Mouse (Mus musculus) left cerebral cortex, postnatal 10 days (tissue): Measurements from ENCODE around the gene Eef1a2. TPM values are rescaled to one million over a fixed set of nuclear protein-coding genes. Genes with fewer than 3 reads are reported as not detected.
A peak's percentile ranks its signal among the peaks of the same experiment; 100 is the strongest.

Source experiments
- DNase-seq, 2 experiments: peaks; one replicate each; pipeline ENCODE4 v3.0.0; 2021 to 2022; ENCODE audit warnings: low spot score in 2 of 2, mixed read lengths in 1 of 2; ENCODE audit errors: extremely low spot score in 1 of 2
- intact Hi-C: fragments of 180-260 bp; cut with DNase I; formaldehyde crosslinking; loops from one replicate; pipeline ENCODE4 v1.15.1; 2025
- total RNA-seq, 2 experiments: library from RNA; stranded (reverse); gene quantifications; 2 replicates each; pipeline ENCODE4 v1.2.3; 2021

Gene Eef1a2
- total RNA-seq, 2 experiments from 2014 or later = 898 to 906 TPM

DNA sequence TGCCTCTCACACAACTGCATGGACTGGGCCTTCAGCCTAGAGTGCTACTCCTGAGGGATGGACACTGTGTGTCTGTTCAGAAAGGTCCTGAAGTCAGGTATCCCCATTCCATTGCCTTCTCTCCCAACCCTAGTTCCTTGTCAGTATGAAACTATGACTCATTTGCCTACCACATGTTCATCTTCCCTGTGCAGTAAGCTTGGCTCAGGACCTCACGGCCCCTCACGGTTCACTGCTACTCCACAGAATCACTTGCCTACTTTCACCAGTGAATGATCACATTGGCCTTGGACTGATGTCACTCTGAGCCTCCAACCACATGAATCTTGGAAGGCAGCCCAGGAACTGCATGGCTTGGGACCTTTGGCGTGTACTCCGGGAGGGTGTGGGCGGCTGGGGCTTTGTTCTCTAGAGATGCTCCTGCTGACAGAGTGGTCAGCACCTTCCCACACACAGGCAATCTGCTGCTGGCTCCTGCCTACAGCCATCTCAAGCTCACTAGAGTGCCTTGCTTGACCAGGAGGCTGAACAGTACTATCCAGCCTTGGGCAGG, 17.1 kb downstream of the Eef1a2 start:
- DNase-seq = no peak
- intact Hi-C loops = no loop called here

DNA sequence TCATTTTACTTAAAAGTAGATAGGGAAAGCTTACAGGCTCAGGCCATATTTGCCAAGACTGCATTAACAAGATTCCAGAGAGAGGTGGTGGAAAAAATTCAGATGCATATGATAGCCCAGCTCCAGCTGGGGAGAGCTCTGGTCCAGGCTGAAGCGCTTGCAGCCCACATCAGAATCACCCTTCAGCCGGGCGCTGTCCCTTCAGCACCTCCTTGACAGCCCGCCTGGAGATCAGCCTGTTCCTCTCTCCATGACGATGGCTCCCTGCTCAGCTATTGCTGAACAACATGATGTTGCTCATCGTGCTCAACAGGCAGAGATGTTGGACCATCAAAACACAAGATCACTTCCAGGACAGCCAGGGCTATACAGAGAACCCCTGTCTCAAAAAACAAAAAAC, 19.9 kb downstream of the Eef1a2 start:
- no peak for DNase-seq
- intact Hi-C loops = no loop called here

GRCm38 (mm10) chr2:181135446-181135818, 21.4 kb downstream of the Eef1a2 start:
- DNase-seq = no peak
- intact Hi-C loops = no loop called here

- intact Hi-C loops = no loop called here
- peak in 1 of 2 experiments; percentile 68 for DNase-seq
These were observed 22.0 kb downstream of the Eef1a2 start, which contains the start of gene Kcnq2 for GRCm38 (mm10) chr2:181134591-181135445. TSS of gene Kcnq2 (minus strand) at chr2:181135300.

GRCm38 (mm10) chr2:181133837-181134590, 22.8 kb downstream of the Eef1a2 start:
- peak in 1 of 2 experiments; percentile 69 for DNase-seq
- intact Hi-C loops = no loop called here

GRCm38 (mm10) chr2:181130245-181130644, 26.6 kb downstream of the Eef1a2 start:
- no peak for DNase-seq
- intact Hi-C loops = no loop called here

GRCm38 (mm10) chr2:181128963-181129362, 27.9 kb downstream of the Eef1a2 start:
- intact Hi-C loops = no loop called here

DNA sequence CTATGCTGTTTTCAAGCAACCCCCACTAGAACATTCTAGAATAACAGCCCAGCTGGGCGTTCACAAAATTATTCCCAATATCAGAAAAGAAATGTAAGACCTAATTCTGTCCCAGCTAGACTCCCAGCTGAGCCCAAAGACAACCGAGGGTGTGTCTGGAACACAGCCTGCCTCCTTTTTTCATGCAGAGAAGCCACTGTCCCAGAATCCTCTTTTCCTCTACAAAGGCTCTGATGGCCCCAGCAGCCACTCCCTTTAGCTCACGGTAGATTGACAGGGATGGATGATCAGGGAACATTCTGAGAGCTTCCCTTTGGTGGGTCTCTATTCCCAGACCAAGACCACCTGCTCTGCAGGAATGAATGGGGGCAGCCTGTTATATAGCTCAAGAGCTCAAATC, 29.0 kb downstream of the Eef1a2 start:
- no peak for DNase-seq
- intact Hi-C loops = no loop called here

More at GRCm38 (mm10) chr2:181128963-181129362, 27.9 kb downstream of the Eef1a2 start:
- DNase-seq = peak in 1 of 2 experiments; percentile 55

- intact Hi-C loops = no loop called here
- no peak for DNase-seq
These were observed 30.9 kb downstream of the Eef1a2 start for GRCm38 (mm10) chr2:181125726-181126455.

GRCm38 (mm10) chr2:181122642-181123041, 34.2 kb downstream of the Eef1a2 start:
- intact Hi-C loops = no loop called here
- DNase-seq = no peak

GRCm38 (mm10) chr2:181120922-181121449, 35.8 kb downstream of the Eef1a2 start:
- peak; percentile 51 to 59 for DNase-seq
- intact Hi-C loops = no loop called here

DNA sequence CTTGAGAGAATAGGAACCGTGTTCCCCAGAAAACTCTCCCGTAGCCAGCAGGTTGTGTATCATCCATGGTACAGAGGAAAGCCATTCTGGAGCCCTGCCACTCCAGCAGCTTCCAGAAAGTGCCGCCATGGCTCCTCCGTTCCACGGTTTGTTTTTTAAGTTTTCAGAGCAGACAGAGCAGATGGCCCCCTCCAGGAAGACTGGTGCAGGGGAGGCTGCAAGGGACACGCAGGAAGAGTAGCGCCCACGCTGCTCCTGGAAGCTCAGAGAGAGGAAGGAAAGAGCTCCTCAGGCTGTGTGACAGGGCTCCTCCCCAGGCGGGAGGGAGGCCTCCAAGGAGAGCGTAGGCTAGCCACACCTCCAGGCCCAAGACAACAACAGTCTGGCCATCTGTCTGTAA, 36.9 kb downstream of the Eef1a2 start:
- DNase-seq = peak; percentile 76 to 79
- intact Hi-C loops = no loop called here

- DNase-seq = no peak
- intact Hi-C loops = no loop called here
These were observed 40.4 kb downstream of the Eef1a2 start for GRCm38 (mm10) chr2:181116436-181116835.

DNA sequence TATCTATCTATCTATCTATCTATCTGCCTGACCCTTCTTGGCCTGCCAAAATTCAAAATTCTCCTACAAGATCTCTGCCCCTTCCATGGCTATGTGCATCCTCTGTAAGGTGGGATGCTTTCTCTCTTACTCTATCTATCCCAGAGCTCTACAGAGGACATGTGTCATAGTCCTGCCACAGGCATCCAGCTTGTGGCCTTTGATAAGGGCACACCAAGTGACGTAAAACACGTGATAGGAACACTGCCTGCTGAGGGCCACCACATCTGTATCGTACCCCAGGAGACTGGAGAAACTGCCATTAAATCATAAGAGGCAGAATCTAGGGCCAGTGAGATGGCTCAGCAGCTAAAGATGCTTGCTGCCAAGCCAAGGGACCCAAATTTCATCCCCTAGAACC, 41.4 kb downstream of the Eef1a2 start:
- intact Hi-C loops = no loop called here
- no peak for DNase-seq

- no peak for DNase-seq
- intact Hi-C loops = no loop called here
These were observed 43.0 kb downstream of the Eef1a2 start for GRCm38 (mm10) chr2:181113762-181114361.

DNA sequence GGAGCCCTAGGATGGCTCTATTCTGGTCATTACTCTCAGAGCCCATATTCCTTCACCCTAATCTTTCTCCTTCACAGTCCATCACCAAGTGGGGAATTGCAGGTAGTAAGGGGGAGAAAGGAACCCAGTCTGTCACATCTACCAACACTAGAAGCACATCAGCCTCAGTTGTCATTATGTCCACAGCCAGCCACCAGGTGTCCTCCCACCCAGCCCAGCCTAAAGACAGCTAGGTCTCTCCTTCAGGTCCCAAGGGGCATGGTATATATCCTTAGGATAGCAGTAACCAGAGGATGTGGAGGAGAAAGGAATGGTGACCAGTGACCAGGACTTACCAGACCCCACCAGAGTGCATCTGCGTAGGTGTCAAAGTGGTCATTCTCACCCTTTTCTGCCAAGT, 45.1 kb downstream of the Eef1a2 start:
- intact Hi-C loops = no loop called here
- DNase-seq = no peak

DNA sequence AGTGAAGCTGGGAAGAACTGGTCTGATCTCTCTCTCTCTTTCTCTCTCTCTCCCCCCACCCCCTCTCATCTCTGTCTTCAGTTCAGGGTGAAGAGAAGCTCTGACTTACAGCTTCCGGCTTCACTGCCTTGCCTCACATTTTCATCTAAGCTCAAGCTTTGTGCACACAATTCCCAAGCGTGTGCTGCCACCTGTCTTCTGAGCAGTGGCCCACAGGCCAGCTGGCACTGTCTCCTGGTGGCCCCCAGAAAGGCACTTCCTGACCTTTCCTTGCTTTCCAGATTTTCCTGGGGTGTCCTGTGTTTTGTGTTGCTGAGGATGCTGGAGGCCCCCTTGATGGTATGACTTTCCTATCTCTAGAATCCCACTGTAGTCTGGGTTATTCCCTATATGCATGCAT, 52.7 kb downstream of the Eef1a2 start:
- intact Hi-C loops = no loop called here
- DNase-seq = no peak

DNA sequence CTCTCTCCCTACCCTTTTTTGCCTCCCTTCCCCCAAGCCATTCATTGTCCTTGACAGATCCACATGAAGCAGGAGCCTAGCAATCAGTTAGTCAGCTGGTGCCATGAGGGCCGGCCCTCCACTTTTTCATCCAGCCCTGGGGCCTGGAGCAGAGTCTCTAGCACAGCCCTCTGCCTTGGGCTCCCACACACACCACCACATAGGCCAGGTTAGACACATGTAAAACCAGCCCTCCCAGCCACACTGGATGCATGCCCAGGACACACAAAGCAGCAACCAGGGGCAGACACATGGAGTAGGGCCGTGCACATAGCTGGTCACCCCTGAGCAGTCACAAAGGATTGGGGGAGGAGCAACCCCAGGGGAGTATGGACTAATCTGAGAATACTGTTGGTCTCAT, 54.7 kb downstream of the Eef1a2 start:
- DNase-seq = no peak
- intact Hi-C loops = no loop called here
